Mouse (Mus musculus): ENCODE data around the gene Hacd2.

Gene Hacd2

GRCm38 (mm10) chr16:35008447-35008846, 13.8 kb upstream of the Hacd2 start:
- no peak for DNase-seq

- DNase-seq, result no peak
Observed at GRCm38 (mm10) chr16:35013501-35013900, 8.7 kb upstream of the Hacd2 start.

- DNase-seq, result no peak
Observed at GRCm38 (mm10) chr16:35016491-35016890, 5.7 kb upstream of the Hacd2 start.

- no peak for DNase-seq
Observed at GRCm38 (mm10) chr16:35018470-35018974, 3.7 kb upstream of the Hacd2 start.

GRCm38 (mm10) chr16:35021903-35022241, 356 bp upstream of the Hacd2 start:
- no peak for DNase-seq

- DNase-seq, result no peak
Observed at GRCm38 (mm10) chr16:35023138-35023735, 1.0 kb downstream of the Hacd2 start.

- DNase-seq, result no peak
Observed at GRCm38 (mm10) chr16:35024300-35024699, 2.1 kb downstream of the Hacd2 start.

- DNase-seq, result no peak
Observed at GRCm38 (mm10) chr16:35025347-35025746, 3.1 kb downstream of the Hacd2 start.

GRCm38 (mm10) chr16:35033241-35033640, 11.0 kb downstream of the Hacd2 start:
- peak; percentile 47 for DNase-seq

- no peak for DNase-seq
Observed at GRCm38 (mm10) chr16:35033809-35034577, 11.8 kb downstream of the Hacd2 start.

- peak; percentile 27 for DNase-seq
Observed at GRCm38 (mm10) chr16:35034971-35035370, 12.7 kb downstream of the Hacd2 start.

- no peak for DNase-seq
Observed at GRCm38 (mm10) chr16:35036754-35037153, 14.5 kb downstream of the Hacd2 start.

- DNase-seq, result no peak
Observed at GRCm38 (mm10) chr16:35038343-35039057, 16.3 kb downstream of the Hacd2 start.

- no peak for DNase-seq
Observed at GRCm38 (mm10) chr16:35040154-35040553, 17.9 kb downstream of the Hacd2 start.

GRCm38 (mm10) chr16:35041001-35041400, 18.8 kb downstream of the Hacd2 start:
- DNase-seq, result peak; percentile 38

- DNase-seq, result no peak
Observed at GRCm38 (mm10) chr16:35046081-35046775, 24.0 kb downstream of the Hacd2 start.

- no peak for DNase-seq
Observed at GRCm38 (mm10) chr16:35047272-35047969, 25.2 kb downstream of the Hacd2 start.

GRCm38 (mm10) chr16:35051066-35051465, 28.8 kb downstream of the Hacd2 start:
- peak; percentile 23 for DNase-seq

- no peak for DNase-seq
Observed at GRCm38 (mm10) chr16:35052191-35052590, 30.0 kb downstream of the Hacd2 start.

- DNase-seq, result no peak
Observed at GRCm38 (mm10) chr16:35054432-35055193, 32.4 kb downstream of the Hacd2 start.

GRCm38 (mm10) chr16:35055194-35055506, 32.9 kb downstream of the Hacd2 start:
- DNase-seq, result no peak

GRCm38 (mm10) chr16:35055861-35056260, 33.6 kb downstream of the Hacd2 start:
- no peak for DNase-seq

Data from kidney, postnatal 14 days (tissue).